Mouse (Mus musculus) hindlimb bud, embryonic 11.5 days (tissue): ENCODE results near the gene Ttc28.
A peak's percentile ranks its signal among the peaks of the same experiment; 100 is the strongest.
"Not testable (repeated sequence)": the region's sequence is repeated elsewhere in the genome, so short reads cannot be mapped to it uniquely, and the experiment has no call there.

Source experiments
- DNase-seq: peaks from one replicate; pipeline ENCODE4 v3.0.0-alpha.2; 2012; ENCODE audit warnings: low read depth, low spot score; ENCODE audit errors: extremely low spot score

Ttc28 gene

DNA sequence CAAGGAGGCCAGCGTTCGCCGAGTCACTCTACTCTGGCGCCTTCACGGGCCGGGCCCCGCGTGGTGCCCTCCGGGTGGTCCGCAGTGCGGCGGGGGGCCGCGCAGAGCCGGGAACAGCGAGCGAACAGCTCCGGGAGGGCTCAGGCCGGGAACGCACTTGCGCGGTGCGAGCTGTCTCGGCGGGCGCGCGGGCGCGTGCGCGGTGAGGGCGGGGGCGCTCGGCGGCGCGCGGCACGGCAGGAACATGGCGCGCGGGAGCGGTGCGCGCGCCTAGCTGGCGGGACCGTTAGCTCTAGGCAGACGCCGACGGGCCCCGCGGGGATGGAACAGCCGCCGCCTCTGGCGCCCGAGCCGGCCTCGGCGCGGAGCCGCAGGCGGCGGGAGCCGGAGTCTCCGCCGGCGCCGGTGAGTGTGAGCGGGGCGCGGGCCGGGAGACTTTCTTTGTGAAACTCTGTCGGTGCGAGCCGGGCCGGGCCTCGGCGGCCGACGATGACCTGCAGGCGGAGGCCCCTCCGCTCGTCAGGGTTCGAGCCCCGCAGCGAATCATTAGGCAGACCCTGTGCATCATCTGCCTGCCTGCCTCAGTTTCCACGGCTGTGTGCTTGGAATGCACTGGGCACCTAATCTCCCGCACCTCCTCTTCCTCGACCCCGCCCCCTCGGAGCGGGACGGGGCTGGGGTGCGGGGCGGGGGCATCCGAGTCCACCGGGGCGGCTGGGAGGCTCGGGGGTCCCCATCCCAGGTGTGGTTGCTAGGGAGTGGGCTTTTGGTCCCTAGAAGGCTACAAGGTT lies at the start of gene Ttc28:
Gene Ttc28, plus strand, starts transcription at position 220 of the 791 bp plus-strand sequence.
- no peak for DNase-seq

DNA sequence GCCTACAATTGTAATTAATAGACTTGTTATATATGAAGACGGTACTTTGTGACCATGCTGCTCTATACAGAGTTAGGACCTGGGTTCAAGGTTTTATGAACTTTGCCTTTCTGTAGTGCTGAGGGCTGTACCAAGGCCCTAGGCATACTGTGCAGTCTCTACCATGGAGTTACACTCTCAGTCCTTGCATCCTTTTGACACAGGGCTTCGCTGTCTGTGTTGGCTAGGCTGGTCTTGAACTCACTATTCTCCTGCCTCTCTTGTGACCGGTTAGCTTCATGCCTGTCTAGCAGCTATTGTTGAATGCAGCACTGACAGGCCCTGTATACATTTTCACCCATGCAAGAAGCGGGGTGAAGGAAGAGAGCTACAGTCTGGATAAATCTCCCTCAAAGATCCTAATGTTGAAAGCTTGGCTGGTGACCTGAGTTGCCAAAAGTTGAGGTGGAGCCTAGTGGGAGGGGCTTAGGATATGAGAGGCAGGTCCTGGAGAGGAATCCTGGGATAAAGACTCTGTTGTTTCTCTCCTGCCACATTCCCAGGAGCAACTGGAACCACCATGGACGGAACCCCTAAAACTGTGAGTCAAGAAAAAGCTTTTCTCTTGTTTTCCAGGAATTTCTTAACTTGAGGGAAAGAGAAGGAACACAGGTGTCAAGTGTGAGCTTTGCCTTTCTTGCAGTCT lies 48.4 kb upstream of the Ttc28 start:
- no peak for DNase-seq

DNA sequence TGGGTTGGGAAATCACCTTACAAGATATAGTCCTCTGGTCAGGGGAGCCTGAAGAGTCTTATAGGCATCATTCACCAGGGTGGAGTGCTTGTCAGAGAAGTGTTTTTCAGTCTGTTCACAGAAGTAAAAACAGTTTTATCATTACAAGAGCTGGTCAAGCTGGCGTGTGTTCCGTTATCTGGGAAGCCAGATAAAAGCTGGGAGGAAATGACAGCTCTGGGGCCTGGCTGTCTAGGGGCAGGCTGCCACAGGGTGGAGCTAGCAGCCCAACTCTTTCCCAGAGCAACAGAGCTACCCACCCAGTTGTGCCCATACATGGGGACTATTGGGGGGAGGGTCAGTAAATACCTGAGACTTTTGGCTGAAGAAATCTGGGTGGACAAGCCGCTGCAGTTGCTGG lies 43.6 kb upstream of the Ttc28 start:
- no peak for DNase-seq

DNA sequence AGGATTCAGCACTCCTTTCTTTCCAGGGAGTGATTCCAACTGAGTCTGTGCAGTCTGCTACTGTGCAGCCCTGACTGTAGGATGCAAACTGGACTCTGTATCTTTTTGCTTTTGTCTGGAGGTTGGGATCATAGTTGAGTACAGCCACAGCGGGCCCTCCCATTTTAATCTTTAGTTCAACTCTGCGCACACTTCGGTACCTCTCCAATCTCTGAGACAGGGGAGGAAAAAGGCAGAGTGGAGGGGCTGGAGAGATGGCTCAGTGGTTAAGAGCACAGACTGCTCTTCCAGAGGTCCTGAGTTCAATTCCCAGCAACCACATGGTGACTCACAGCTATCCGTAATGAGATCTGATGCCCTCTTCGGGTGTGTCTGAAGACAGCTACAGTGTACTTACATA lies 41.6 kb upstream of the Ttc28 start:
- DNase-seq: not testable (repeated sequence)

DNA sequence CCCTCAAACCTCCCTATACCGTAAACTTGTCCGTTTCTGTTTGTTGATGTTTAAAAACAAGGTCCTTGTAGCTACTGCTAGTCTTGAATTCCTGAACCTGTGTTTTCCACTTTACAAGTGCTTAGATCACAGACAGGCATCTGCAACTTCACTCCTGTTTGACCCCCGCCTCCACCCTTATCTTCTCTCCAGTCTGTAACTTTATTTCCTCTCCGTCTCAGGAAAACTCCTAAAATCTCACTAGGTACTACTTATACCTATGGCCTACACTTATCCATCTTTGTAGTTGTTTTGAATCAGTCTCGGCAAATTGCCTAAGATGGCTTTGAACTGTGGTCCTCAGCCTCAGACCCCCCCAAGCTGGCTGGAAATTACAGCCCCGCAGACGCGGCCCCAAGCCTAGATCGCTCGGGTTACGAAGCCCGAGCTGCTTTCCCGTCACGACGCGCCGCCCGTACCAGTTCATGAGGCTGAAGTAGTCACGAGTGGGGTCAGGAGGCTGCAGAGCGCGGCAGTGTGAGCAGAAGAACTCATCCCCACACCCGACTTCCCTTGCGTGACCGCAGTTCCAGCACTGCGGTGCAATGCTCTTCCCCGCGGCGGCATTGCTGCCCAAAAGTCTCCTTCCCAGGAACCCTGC lies 40.4 kb upstream of the Ttc28 start:
- DNase-seq: no peak

DNA sequence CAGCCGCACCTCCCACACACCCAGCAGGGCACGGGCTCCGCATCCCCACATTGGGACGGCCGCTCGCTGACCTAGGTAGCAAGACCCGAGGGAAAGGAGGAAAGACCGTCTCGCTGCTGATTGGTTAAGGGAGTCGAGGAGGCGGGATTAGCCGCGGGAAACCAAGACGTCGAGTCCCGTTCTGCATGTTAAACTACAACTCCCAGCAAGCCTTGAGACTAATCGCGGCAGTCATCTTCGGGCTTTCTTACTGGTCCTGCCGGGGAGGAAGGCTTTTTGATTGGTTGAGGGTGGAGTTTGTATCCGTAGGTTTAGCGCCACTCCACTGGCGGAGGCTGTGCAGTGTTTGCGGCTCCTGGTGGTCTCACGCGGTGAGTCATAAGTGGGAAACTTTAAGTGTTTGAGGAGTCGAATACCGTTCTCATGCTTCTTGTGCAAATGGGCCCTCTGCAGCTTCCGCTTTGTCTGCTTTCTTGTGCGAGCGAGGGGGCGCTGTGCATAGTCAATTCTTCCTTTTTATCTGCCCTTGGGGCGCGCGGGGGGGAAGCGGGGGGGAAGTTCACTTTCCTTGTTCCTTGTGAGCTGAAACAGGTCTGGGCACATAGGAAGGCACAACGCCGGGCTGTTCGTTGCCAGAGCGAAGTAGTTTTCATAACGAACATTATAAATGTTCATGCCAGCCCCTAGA lies 39.8 kb upstream of the Ttc28 start, which contains the start of the genes Hscb and Chek2:
Gene Hscb, minus strand, starts transcription at position 100 of the 688 bp plus-strand sequence.
Gene Chek2, plus strand, starts transcription at position 302 of the 688 bp plus-strand sequence.
- DNase-seq: peak; percentile 97

DNA sequence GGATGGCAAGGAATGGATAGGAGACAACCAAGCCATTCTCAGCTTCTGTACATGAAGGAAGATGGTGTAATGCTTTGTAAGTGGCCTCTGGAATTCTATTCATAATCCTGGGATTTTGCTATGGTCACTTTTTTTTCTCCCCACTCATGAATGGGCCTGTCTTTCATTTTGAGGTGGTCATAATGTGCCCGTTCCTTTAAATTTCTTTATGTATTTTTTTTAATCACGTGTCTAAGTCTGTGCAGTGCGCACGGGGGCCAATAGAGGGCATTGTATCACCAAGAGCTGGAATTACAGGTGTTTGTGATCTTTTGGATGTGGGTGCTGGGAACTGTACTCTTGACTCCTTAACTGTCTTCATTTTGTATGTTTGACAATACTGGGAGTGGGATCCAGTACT lies 39.1 kb upstream of the Ttc28 start:
- DNase-seq: no peak

DNA sequence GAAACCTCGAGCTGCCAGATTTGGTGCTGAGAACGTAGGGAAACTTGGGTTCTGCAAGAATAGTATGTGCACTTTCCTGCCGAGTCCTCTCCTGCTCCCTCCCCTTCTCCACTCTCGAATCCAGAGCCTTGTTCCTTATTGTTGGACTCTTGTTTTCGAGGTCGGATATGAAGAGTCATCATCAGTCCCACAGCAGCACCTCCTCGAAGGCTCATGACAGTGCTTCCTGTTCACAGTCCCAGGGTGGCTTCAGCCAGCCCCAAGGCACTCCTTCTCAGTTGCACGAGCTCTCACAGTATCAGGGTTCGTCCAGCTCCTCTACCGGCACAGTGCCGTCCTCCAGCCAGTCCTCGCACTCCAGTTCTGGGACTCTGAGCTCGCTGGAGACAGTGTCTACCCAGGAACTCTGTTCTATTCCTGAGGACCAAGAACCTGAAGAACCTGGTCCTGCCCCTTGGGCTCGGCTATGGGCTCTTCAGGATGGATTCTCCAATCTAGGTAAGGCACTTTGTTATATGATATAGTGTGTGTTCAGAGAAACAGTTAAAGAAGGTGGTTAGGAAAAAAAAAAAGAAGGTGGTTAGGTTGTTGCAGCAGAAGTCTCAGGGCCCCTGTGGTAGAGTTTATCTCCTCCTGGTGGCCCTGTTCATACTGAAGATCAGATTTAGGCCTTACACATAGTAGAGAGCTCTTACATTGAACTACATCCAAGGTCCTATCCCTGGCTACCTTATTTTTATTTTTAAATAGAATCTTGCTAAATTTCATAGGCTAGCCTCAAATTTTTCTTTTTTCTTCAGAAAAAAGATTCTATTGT lies 38.3 kb upstream of the Ttc28 start:
- DNase-seq: no peak

DNA sequence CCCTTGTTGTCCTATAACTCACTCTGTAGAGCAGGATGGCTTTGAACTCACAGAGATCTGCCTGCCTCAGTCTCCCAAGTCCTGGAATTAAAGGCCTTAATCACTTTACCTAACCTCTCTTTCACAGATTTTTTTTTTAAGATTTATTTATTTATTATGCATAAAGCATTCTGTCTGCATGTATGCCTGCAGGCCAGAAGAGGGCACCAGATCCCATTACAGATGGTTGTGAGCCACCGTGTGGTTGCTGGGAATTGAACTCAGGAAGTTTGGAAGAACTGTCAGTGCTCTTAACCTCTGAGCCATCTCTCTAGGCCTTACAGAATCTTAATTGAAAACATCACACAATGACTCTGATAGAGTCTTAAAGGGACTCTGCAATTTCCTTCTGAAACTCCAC lies 26.6 kb upstream of the Ttc28 start:
- DNase-seq: no peak

DNA sequence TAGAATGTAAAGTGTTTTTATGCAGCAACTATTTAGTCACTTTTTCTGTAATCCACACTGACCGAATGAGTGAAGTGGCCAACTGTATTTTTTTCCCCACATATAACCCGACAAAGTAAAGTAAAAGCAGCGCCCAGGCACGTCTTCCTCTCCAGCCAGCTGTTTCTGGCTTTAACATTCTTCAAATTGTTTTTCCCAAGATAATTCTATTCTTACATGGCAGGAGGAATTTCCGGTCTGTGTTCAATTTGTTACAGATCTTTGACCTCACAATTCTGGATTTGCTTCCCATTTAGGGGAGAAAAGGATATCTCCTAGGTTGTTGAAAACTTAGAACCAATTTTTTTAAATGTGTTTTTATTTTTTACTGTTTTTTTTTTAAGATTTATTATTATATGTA lies 22.5 kb upstream of the Ttc28 start:
- DNase-seq: no peak

DNA sequence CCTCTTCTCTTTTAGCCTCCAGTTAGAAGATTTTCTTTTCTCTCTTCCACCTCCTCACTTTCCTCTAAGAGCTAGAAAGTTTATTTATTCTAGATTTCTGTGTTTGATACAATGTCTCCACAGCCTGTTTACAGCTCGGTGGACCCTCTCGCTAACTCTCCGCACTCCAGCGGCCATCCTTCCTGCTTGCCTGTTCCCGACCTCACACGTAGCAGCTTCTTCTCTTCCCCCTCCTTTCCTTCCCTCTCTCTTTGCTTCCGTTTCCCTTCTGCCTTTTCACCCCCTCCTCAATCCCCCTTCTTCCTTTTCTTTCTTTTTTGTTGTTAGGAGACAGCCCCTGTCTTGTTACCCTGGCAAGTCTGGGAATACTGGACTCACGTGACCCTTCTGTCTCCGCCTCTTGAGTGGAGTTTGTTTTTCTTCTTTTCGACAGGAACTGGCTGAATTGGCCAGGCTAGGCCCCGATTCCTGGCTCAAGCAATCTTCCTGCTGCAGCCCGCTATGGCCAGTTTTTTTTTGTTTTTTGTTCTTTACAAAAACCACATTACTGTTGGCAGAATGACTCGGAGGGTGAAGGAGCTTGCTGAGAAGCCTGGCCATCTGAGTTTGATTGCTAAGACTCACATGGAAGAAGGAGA lies 20.5 kb upstream of the Ttc28 start:
- DNase-seq: no peak

DNA sequence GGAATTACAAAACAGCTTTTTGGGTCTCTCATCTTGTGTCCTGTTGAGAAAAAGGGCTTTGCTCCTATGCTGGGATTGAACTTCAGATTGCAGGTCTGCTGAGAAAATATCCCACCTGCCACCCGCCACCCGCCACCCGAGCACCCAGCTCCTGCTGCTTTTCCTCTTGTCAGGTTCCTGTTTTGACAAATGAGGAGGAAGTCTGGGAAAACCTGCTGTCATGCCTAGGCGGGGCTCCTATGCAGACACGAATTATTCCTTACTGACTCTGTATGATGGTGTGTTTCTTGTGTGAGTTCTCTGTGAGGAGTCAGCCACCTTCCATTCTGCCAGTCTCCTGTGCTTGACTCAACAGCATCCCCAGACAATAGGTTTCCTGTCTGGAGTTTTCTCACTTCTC lies 19.2 kb upstream of the Ttc28 start:
- no peak for DNase-seq

DNA sequence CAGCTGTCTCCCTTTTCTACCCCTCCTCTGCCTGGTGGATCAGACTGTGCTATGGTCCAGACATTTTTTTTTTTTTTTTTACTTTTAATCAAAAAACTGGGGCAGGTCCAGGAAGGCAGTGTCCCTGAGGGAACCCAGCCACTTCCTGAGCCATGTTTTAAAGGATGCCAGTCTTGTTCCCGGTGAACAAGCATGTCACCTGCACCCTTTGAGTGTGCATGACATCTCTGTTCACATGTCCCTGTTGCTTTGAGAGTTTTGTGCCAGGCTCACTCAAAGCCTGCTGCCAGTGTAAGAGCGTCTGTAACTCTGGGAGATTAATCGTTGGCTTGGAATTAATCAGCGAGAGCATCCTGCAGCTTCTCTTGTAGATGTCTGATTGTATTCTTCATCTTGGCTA lies 11.1 kb upstream of the Ttc28 start:
- DNase-seq: no peak

DNA sequence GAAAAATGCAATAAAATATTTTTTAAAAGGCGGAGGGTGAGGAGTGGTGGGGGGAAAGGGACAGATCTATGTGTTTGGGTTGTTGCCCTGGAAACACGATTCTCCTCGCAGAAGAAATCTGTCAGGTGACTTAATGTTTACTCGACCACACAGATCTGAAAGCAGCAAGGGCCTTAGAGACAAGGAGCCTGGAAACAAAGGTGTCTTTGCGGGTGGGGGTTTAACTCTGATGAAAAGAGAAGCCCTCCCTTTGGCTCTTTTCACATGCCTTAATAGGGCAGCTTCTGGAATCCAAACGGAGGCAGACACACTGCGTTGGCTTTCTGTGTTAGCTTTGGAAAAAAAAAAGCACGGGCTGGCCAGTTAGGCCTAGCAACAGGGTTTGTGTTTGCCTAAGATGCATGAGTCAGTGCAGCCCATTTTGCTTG lies 10.3 kb upstream of the Ttc28 start:
- no peak for DNase-seq

DNA sequence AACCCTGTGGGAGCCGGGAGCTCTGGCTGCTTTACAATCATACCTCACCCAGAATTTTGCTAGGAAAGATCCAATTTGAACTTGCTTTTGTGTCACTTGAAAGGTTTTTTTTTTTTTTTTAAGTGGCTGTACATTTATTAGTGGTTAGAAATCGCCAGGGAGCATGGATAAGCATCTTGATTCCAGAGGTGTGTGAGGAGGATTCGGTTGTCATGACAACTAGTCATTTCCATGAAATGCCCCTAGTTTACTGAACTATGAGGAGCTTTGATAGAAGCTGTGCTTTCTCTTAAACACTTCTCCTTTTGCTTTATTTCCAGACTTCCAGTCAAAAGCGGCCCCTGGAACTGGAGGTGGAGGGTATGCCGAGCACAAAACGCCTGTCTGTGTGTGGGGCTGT lies 6.4 kb upstream of the Ttc28 start:
- no peak for DNase-seq

DNA sequence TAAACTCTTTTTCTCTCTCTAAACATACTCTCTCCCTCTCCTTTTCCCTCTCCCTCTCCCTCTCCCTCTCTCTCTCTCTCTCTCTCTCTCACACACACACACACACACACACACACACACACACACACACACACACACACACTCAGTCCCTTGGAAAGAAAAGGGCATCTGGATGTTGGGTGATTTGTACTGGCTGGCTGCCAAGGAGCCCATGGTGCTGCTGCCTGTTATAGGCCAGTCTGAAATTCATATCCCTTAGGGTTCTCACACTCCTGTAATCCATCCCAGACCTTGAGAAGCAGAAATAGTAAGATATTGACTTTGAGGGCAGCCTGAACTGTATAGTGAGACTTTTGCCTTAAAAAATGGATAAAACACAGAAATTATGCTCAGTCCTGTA lies 4.9 kb upstream of the Ttc28 start:
- DNase-seq: no peak

DNA sequence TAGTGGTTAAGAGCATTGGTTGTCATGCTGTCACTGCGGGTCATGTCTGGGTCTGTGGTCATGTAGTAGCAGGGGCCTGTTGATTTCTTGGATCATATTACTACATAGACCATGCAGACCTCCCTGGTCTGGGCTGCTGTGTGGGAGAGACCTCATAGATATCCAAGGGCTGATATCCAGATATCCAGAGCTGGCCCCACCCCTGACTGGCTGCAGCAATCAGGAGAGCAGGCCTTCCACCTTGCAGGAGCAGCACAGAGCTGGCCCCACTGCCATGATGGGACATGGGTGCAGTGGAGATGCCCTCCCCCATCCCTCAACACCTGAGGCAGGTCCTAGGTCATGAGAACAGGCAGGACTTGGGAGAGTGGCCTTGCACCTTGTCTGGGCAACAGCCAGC lies 4.3 kb upstream of the Ttc28 start:
- DNase-seq: no peak

DNA sequence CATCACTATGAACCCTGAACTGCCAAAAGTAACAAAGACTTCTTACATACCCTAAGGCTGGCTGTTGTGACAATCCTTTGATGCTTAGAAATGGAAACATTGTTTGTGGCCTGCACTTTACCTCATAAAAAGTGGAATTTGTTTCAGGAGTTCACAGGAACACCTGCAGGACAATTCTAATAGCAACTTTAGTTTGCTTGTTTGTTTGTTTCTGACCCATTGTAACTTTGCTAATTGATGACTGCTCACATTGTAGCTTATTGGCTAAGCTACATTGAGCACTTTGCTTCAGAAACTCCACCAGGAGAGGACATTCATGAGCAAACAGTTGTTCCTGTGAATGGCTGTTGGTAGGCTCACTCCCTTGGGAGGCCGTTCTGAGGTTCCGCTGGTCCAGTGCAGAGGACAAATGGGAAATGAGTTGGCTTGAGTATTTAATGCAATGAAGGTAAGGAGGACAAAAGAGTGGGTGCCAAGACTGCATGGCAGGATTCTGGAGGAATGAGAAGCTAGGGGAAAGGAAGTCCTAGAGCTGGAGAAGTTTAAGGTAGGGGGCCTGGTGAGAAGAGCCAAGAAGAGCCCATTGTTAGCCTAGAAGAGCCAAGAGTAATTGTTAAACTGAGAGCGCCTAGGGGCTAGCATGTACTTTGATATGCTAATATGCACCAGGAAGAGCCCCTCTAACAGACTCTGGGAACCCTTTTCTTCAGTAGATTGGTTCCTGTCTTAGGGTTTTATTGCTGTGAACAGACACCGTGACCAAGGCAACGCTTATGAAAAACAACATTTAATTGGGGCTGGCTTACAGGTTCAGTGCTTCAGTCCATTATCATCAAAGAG lies 1.7 kb upstream of the Ttc28 start:
- no peak for DNase-seq

DNA sequence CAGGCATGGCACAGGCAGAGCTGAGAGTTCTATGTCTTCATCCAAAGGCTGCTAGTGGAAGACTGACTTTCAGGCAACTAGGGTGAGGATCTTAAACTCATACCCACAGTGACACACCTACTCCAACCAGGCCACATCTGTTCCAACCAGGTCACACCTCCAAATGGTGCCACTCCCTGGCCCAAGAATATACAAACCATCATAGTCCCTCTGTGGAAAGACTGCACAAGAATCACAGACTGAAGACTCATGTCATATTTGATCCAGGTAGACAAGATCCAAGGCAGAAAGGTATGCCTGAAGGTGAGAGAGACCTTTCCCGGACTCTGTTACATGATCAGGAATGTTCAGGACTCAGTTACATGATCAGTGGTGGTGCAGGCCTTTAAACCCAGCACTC lies 1.1 kb upstream of the Ttc28 start:
- not testable (repeated sequence) for DNase-seq
